Mouse (Mus musculus) skeletal muscle tissue, postnatal 0 days (tissue): ENCODE data around the gene Cntln. TPM values are rescaled to one million over a fixed set of nuclear protein-coding genes. Genes with fewer than 3 reads are reported as not detected.

Experiments used
- polyA plus RNA-seq: library from polyadenylated mRNA; unstranded; fragments of >200 nt; fragmentation: Nextera tagmentation; extraction: Ambion mirVana; gene quantifications from 2 replicates; pipeline ENCODE4 v1.2.1, GENCODE M21; 2015

The Cntln gene
- 4.4 and 5.7 TPM in 2 replicates for polyA plus RNA-seq

DNA sequence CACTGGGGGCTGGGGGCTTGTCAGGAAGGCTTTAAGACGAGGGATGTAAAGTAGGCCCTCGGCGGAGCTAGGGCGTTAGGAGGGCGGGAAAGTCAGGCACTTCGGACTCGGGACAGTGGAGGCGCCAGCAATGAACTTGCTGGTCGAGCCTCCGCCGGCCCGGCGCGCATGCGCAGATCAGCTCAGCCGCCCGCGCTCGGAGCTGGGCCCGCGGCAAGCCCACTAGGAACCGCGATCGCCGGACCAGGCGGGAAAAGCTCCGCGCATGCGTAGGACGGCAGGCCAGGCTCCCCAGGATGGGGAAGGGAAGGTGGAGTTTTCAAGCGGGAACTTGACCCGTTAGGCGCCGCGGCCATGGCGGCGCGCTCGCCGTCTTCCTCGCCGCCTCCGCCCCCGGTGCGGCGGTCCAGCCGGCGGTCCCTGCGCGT is at the start of gene Cntln:
TSS of gene Cntln (plus strand) at position 199 of the 428 bp plus-strand sequence.

Other genes with a start within 250 kb of the Cntln start
- gene Bnc2, start 209.0 kb upstream of the Cntln start, polyA plus RNA-seq = 3.7 and 4.6 TPM in 2 replicates